Mouse (Mus musculus) kidney, adult 2 months (tissue): ENCODE measurements around the gene Atp1b3.

ENCODE experiments used
- CTCF ChIP-seq: fragments of 200-500 bp; conservative IDR thresholded peaks from 2 replicates; pipeline ENCODE4 v1.5.1; 2011; ENCODE audit warnings: low read depth, mild to moderate bottlenecking, control low read depth, low read length, moderate library complexity, mixed read lengths; ENCODE audit not compliant: insufficient read depth, insufficient read length
- POLR2A ChIP-seq: fragments of 200-500 bp; IDR thresholded peaks from one replicate; pipeline ENCODE4 v1.6.1; 2011; ENCODE audit warnings: low read depth, low read length, control low read depth

- no peak for TF ChIP-seq POLR2A
- TF ChIP-seq CTCF, result no peak
Observed at GRCm38 (mm10) chr9:96381393-96381792, 17.2 kb upstream of the Atp1b3 start.
